Mouse (Mus musculus): ENCODE data around the gene Ptafr. TPM values are rescaled to one million over a fixed set of nuclear protein-coding genes. Genes with fewer than 3 reads are reported as not detected.

Gene Ptafr
- polyA plus RNA-seq, 1 experiment: 0.01 TPM

- H3K27me3 ChIP-seq (ENCODE audit: control insufficient read depth, insufficient read depth, insufficient read length): no peaks in the 10 kb centered on the region
- no peak overlapping the region for H3ac ChIP-seq (ENCODE audit: control insufficient read depth, insufficient read length, low read depth)
- H3K36me3 ChIP-seq (ENCODE audit: control insufficient read depth, insufficient read depth): peaks cover 6% of the 10 kb centered on the region
- no peak overlapping the region for H3K4me3 ChIP-seq (ENCODE audit: insufficient read depth, poor library complexity, severe bottlenecking)
- H3K79me2 ChIP-seq (ENCODE audit: control insufficient read depth, insufficient read depth): peaks cover 27% of the 10 kb centered on the region
- peaks cover 16% of the 10 kb centered on the region for H3K79me3 ChIP-seq (ENCODE audit: low read depth)
- TF ChIP-seq MAX (IDR thresholded peaks at IDR 0.05): no peak
- no peak for TF ChIP-seq CTCF (IDR thresholded peaks at IDR 0.05; ENCODE audit: control insufficient read depth, insufficient read depth, insufficient read length)
- no peak for TF ChIP-seq MYOG (IDR thresholded peaks at IDR 0.05; ENCODE audit: control insufficient read depth, extremely low read depth, insufficient read length)
- no peak for TF ChIP-seq USF1 (IDR thresholded peaks at IDR 0.05; ENCODE audit: low read depth)
- no peak for TF ChIP-seq MYOD1 (IDR thresholded peaks at IDR 0.05; ENCODE audit: control insufficient read depth, insufficient read length, low read depth)
- no peak for TF ChIP-seq FOSL1 (IDR thresholded peaks at IDR 0.05; ENCODE audit: insufficient read depth, low read length, poor library complexity, severe bottlenecking)
- no peak for TF ChIP-seq CEBPB (IDR thresholded peaks at IDR 0.05; ENCODE audit: low read depth)
These were observed 33.6 kb upstream of the Ptafr start for GRCm38 (mm10) chr4:132530033-132530804.

DNA sequence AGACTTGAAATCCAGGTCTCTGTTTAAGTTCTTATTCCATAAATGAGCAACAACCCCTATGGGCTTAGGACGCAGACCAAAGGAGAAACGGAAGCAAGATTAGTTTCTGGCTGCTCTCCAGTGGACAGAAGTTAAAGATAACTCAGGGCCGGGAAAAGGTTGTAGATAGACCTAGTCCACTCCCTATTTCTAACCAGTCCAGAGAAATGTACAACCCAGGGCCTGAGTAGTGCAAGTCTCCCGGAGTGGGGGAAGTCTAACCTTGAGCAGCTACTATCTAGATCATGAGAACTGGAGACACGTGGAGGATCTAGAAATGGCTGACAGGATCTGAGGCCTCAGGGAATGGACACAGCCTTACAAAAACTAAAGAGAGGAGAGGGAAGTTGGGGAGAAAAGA lies 31.4 kb upstream of the Ptafr start:
- Histone ChIP-seq H3K36me3 (ENCODE audit: control insufficient read depth, insufficient read depth) (peaks cover 11% of the 10 kb centered on the region), H3K79me3 (ENCODE audit: low read depth) (peaks cover 34% of the 10 kb centered on the region), H3K27me3 (ENCODE audit: control insufficient read depth, insufficient read depth, insufficient read length) (no peaks in the 10 kb centered on the region), H3K79me2 (ENCODE audit: control insufficient read depth, insufficient read depth) (peaks cover 49% of the 10 kb centered on the region), H3K4me3 (ENCODE audit: insufficient read depth, poor library complexity, severe bottlenecking) (peak overlapping the region; percentile 61), H3ac (ENCODE audit: control insufficient read depth, insufficient read length, low read depth) (peak overlapping the region; percentile 83)
- TF ChIP-seq MAX (IDR thresholded peaks at IDR 0.05) (peak; percentile 36), USF1 (IDR thresholded peaks at IDR 0.05; ENCODE audit: low read depth) (no peak)

DNA sequence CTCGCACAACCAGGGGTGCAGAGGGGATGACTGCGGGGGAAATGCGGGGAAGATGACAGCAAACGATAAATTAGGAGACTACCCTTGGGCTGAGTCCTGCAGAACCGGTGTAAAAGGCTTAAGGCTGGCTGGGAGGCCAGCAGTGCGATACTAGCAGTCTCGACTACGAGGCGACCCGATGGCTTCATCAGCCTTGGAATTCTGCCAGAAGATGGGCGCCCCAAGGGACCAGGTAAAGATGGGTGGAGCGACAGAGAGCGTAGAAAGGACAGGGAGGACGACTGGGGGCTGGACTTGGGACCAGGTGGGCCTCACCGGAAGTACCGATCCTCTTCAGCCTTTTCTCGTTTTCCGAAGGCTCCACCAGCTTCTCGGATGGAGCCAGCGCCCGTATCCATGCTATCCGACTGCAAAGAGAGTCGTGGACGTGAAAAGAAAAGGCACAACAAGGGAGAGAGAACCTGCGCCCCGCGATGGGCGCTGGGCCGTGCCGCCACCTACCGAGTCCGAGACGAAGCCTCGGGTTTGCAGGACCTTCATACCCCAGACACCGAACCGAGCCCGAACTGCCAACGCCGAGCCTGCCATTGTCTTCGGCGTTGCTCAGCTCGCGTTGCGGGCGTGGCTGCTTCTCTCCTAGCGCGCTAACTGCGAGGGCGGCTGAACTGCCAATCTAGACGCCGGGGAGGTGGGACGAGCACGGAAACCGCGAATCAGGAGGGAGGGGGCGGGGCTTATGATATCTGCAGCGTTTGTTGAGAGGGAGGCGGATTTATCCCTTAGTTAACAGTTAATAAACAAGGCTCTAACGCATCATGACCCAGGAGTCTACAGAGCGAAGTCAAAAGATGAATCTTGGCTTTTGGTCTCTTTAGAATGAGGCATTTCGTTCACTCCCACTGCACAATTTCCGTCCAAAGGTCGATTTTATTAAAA lies 30.6 kb upstream of the Ptafr start, which contains the start of gene Atpif1:
Gene Atpif1, minus strand, starts transcription at position 679 of the 936 bp plus-strand sequence.
- peak within 1 kb of the TSS; percentile 61 for H3K4me3 ChIP-seq (ENCODE audit: insufficient read depth, poor library complexity, severe bottlenecking)
- peak within 1 kb of the TSS; percentile 83 for H3ac ChIP-seq (ENCODE audit: control insufficient read depth, insufficient read length, low read depth)
- peaks cover 19% of the 10 kb centered on the region for H3K36me3 ChIP-seq (ENCODE audit: control insufficient read depth, insufficient read depth)
- H3K27me3 ChIP-seq (ENCODE audit: control insufficient read depth, insufficient read depth, insufficient read length): no peaks in the 10 kb centered on the region
- peaks cover 41% of the 10 kb centered on the region for H3K79me3 ChIP-seq (ENCODE audit: low read depth)
- H3K79me2 ChIP-seq (ENCODE audit: control insufficient read depth, insufficient read depth): peaks cover 57% of the 10 kb centered on the region
- TF ChIP-seq FOSL1 (IDR thresholded peaks at IDR 0.05; ENCODE audit: insufficient read depth, low read length, poor library complexity, severe bottlenecking) (no peak), CTCF (IDR thresholded peaks at IDR 0.05; ENCODE audit: control insufficient read depth, insufficient read depth, insufficient read length) (no peak), CEBPB (IDR thresholded peaks at IDR 0.05; ENCODE audit: low read depth) (no peak)

- H3K36me3 ChIP-seq (ENCODE audit: control insufficient read depth, insufficient read depth): peaks cover 31% of the 10 kb centered on the region
- TF ChIP-seq MAX (IDR thresholded peaks at IDR 0.05) (peak; percentile 82), MYOD1 (IDR thresholded peaks at IDR 0.05; ENCODE audit: control insufficient read depth, insufficient read length, low read depth) (no peak), USF1 (IDR thresholded peaks at IDR 0.05; ENCODE audit: low read depth) (peak; percentile 99), FOSL1 (IDR thresholded peaks at IDR 0.05; ENCODE audit: insufficient read depth, low read length, poor library complexity, severe bottlenecking) (no peak), CTCF (IDR thresholded peaks at IDR 0.05; ENCODE audit: control insufficient read depth, insufficient read depth, insufficient read length) (no peak), CEBPB (IDR thresholded peaks at IDR 0.05; ENCODE audit: low read depth) (no peak), MYOG (IDR thresholded peaks at IDR 0.05; ENCODE audit: control insufficient read depth, extremely low read depth, insufficient read length) (no peak)
These were observed 28.3 kb upstream of the Ptafr start, which contains the start of gene Dnajc8 for GRCm38 (mm10) chr4:132535406-132536121. Dnajc8 (plus strand) TSS chr4:132535550.

GRCm38 (mm10) chr4:132539481-132539880 lies 24.4 kb upstream of the Ptafr start:
- Histone ChIP-seq H3ac (ENCODE audit: control insufficient read depth, insufficient read length, low read depth) (no peak overlapping the region), H3K27me3 (ENCODE audit: control insufficient read depth, insufficient read depth, insufficient read length) (no peaks in the 10 kb centered on the region), H3K79me2 (ENCODE audit: control insufficient read depth, insufficient read depth) (peaks cover 70% of the 10 kb centered on the region), H3K4me3 (ENCODE audit: insufficient read depth, poor library complexity, severe bottlenecking) (no peak overlapping the region), H3K36me3 (ENCODE audit: control insufficient read depth, insufficient read depth) (peaks cover 70% of the 10 kb centered on the region), H3K79me3 (ENCODE audit: low read depth) (peaks cover 47% of the 10 kb centered on the region)
- TF ChIP-seq CEBPB (IDR thresholded peaks at IDR 0.05; ENCODE audit: low read depth) (no peak), CTCF (IDR thresholded peaks at IDR 0.05; ENCODE audit: control insufficient read depth, insufficient read depth, insufficient read length) (no peak), MYOD1 (IDR thresholded peaks at IDR 0.05; ENCODE audit: control insufficient read depth, insufficient read length, low read depth) (no peak), MAX (IDR thresholded peaks at IDR 0.05) (no peak), FOSL1 (IDR thresholded peaks at IDR 0.05; ENCODE audit: insufficient read depth, low read length, poor library complexity, severe bottlenecking) (no peak), MYOG (IDR thresholded peaks at IDR 0.05; ENCODE audit: control insufficient read depth, extremely low read depth, insufficient read length) (no peak), USF1 (IDR thresholded peaks at IDR 0.05; ENCODE audit: low read depth) (no peak)

More at GRCm38 (mm10) chr4:132535406-132536121, 28.3 kb upstream of the Ptafr start, which contains the start of gene Dnajc8:
- H3K27me3 ChIP-seq (ENCODE audit: control insufficient read depth, insufficient read depth, insufficient read length): no peaks in the 10 kb centered on the region
- H3K4me3 ChIP-seq (ENCODE audit: insufficient read depth, poor library complexity, severe bottlenecking): peak within 1 kb of the TSS; percentile 78
- H3K79me3 ChIP-seq (ENCODE audit: low read depth): peaks cover 59% of the 10 kb centered on the region
- peak within 1 kb of the TSS; percentile 89 for H3ac ChIP-seq (ENCODE audit: control insufficient read depth, insufficient read length, low read depth)
- peaks cover 78% of the 10 kb centered on the region for H3K79me2 ChIP-seq (ENCODE audit: control insufficient read depth, insufficient read depth)
